Mouse (Mus musculus) CD4-positive, CD25-positive, alpha-beta regulatory T cell, adult 9 weeks (primary cell): ENCODE measurements around the gene Gypa. TPM values are rescaled to one million over a fixed set of nuclear protein-coding genes. Genes with fewer than 3 reads are reported as not detected.

Source experiments
- polyA plus RNA-seq: library from polyadenylated mRNA; unstranded; fragments of 100-300 nt; shearing (Covaris generic); gene quantifications from one replicate; pipeline ENCODE4 v1.2.1, GENCODE M21; 2017

The Gypa gene
- 0.58 TPM for polyA plus RNA-seq

DNA sequence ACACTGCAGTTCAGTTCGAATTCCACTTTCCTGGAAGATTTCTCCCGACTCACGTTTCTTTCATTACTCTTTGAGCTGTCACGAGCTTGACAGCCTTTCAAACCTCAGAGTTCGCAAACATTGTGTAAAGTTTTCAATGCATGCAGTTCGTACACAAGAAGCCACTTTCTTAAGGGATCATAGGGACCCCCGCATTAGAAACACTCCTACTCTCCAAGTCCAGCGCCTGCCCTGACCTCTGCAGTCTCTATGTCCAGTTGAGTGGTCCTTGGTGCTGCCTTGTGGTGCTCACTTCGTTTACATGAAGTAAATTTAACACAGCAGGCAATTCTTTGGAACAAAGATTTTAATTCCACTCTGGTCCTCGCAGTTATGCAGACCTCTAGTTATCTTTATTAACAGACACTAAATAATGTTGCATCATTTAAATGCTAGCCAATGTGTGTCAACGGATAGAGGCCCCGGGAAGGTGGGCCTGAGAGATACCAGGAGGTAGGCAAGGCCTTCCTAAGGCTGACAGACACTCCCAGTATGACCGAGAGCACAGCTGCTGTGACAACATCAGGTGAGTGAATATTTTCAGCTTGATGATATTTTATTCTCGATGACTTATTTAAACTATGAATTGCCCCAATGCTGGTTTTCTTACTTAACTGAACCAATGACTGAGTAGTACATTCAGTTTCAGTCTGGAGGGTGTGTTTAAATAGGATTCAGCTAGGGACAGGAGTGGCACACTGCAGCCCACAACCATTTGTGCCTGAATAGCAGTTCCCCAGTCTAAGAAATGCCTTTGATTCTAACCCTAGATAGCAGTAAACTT is at the start of gene Gypa:
TSS of gene Gypa (plus strand) at position 259 of the 823 bp plus-strand sequence.

Other genes with a start within 250 kb of the Gypa start
- gene Frem3, start 117.3 kb downstream of the Gypa start, polyA plus RNA-seq: not detected
- gene Smarca5, start 245.7 kb downstream of the Gypa start, polyA plus RNA-seq: 8.4 TPM